Mouse (Mus musculus): ENCODE results near the gene 5730507C01Rik. TPM values are rescaled to one million over a fixed set of nuclear protein-coding genes. Genes with fewer than 3 reads are reported as not detected.

The 5730507C01Rik gene
- total RNA-seq (2023): not detected in 2 replicates

GRCm38 (mm10) chr12:18514171-18514570 is at the start of gene 5730507C01Rik:
5730507C01Rik (plus strand) TSS chr12:18514510.

Data from neutrophil, adult 65 days (primary cell).